Mouse (Mus musculus): Measurements from ENCODE around the gene Nmnat2. TPM values are rescaled to one million over a fixed set of nuclear protein-coding genes. Genes with fewer than 3 reads are reported as not detected.

Nmnat2 gene
- polyA plus RNA-seq (2017; shearing (Covaris generic)) = 0.56 TPM

DNA sequence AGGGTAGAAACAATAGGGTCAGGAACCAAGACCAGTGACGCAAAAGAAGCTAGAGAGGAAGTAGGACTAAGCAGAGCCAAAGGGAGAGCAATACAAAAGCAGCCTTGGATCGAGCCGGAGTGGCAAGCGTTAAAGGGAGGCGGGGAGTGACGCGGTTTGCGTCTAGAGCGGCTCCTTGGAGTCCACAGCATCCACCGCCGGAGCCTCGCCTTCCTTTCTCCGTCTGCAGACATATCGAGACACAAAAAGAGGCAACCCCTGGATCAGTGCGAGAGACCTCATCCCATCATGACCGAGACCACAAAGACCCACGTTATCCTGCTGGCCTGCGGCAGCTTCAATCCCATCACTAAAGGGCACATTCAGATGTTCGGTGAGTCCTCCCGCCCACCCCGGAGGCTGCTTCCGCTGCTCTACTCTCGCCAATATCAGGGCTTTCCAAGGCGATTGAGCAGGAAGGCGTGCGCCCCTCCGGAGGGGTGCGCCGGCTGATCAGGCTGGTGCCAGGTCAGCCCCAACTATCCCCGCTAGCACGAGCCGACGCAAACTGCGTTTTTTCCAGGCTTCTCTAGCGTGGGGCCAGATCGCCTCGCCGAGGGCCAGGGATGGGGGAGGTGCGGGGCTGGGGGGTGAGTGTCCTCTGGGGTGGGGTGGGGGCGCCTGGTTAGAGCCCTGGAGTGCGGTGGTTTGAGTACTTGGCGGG, at the start of gene Nmnat2:
Nmnat2 (plus strand) TSS at position 173 of the 703 bp plus-strand sequence.

Other genes starting within 250 kb of the Nmnat2 start
- gene Apobec4, start 204.4 kb upstream of the Nmnat2 start, polyA plus RNA-seq (2017; shearing (Covaris generic)) = not detected
- gene Rgl1, start 188.6 kb upstream of the Nmnat2 start, polyA plus RNA-seq (2017; shearing (Covaris generic)) = 1.6 TPM
- 748 TPM for gene Arpc5, start 188.5 kb upstream of the Nmnat2 start, polyA plus RNA-seq (2017; shearing (Covaris generic))
- 3.3 TPM for gene Ncf2, start 154.8 kb upstream of the Nmnat2 start, polyA plus RNA-seq (2017; shearing (Covaris generic))
- 46.0 TPM for gene Smg7, start 52.3 kb upstream of the Nmnat2 start, polyA plus RNA-seq (2017; shearing (Covaris generic))
- gene Lamc2, start 231.5 kb downstream of the Nmnat2 start, polyA plus RNA-seq (2017; shearing (Covaris generic)) = 0.41 TPM

All from CD4-positive, CD25-positive, alpha-beta regulatory T cell (primary cell).